Mouse (Mus musculus) midbrain, postnatal 0 days (tissue): ENCODE results near the gene Bzw2. TPM values are rescaled to one million over a fixed set of nuclear protein-coding genes. Genes with fewer than 3 reads are reported as not detected.

Source experiments
- ATAC-seq: fragments of 200-750 bp; cut with Nextera tagmentation; 2 replicates; pipeline ENCODE4 v1.8.0; 2017; ENCODE audit warnings: moderate number of reproducible peaks, mild to moderate bottlenecking, moderate TSS enrichment, moderate library complexity; ENCODE audit not compliant: low FRiP score
- DNase-seq: peaks from one replicate; pipeline ENCODE4 v3.0.0-alpha.2; 2015; ENCODE audit warnings: low spot score
- H3K27ac ChIP-seq: fragments of 300-500 bp; sonication (generic); 2 replicates; pipeline ENCODE4 v1.5.1; 2014; ENCODE audit warnings: low read depth, mild to moderate bottlenecking, low read length, mixed read lengths
- H3K27me3 ChIP-seq: fragments of 300-500 bp; sonication (generic); 2 replicates; pipeline ENCODE4 v1.6.1; 2014; ENCODE audit warnings: low read length, control low read depth, mixed read lengths; ENCODE audit not compliant: insufficient read depth
- H3K36me3 ChIP-seq: fragments of 300-500 bp; sonication (generic); 2 replicates; pipeline ENCODE4 v1.6.1; 2014; ENCODE audit warnings: low read length, control low read depth, mixed read lengths; ENCODE audit not compliant: insufficient read depth
- H3K4me1 ChIP-seq: fragments of 300-500 bp; sonication (generic); 2 replicates; pipeline ENCODE4 v1.6.1; 2014; ENCODE audit warnings: mild to moderate bottlenecking, control low read depth, antibody characterized with exemption, low read length, mixed read lengths; ENCODE audit not compliant: insufficient read depth
- H3K4me2 ChIP-seq: fragments of 300-500 bp; sonication (generic); 2 replicates; pipeline ENCODE4 v1.6.1; 2014; ENCODE audit warnings: low read depth, mild to moderate bottlenecking, low read length, mixed read lengths; ENCODE audit not compliant: poor library complexity, severe bottlenecking
- H3K4me3 ChIP-seq: fragments of 300-500 bp; sonication (generic); 2 replicates; pipeline ENCODE4 v1.5.1; 2014; ENCODE audit warnings: low read depth, mild to moderate bottlenecking, low read length, moderate library complexity
- H3K9ac ChIP-seq: fragments of 300-500 bp; sonication (generic); replicated peaks from 2 replicates; pipeline ENCODE4 v1.6.1; 2014; ENCODE audit warnings: mild to moderate bottlenecking, low read length, moderate library complexity, mixed read lengths; ENCODE audit not compliant: poor library complexity, severe bottlenecking
- H3K9me3 ChIP-seq: fragments of 300-500 bp; sonication (generic); 2 replicates; pipeline ENCODE4 v1.6.1; 2016; ENCODE audit warnings: low read length, control low read depth
- CTCF ChIP-seq: IDR thresholded peaks from 2 replicates; pipeline ENCODE4 v1.5.1; 2016; ENCODE audit warnings: antibody characterized with exemption, mild to moderate bottlenecking
- WGBS: fragments of 180-500 bp; shearing (Covaris S2); extraction: QIAGEN DNeasy Blood & Tissue Kit; methylation state at CpG from one replicate; pipeline ENCODE4 v1.1.7; 2014; 5-methylcytosine and 5-hydroxymethylcytosine counted together
- polyA plus RNA-seq: library from polyadenylated mRNA; unstranded; fragments of >200 nt; fragmentation: Nextera tagmentation; extraction: Ambion mirVana; gene quantifications from 2 replicates; pipeline ENCODE4 v1.2.1, GENCODE M21; 2015
- total RNA-seq: library from RNA; depleted of rRNA; stranded (reverse); fragments of >200 nt; gene quantifications from 2 replicates; pipeline ENCODE4 v1.2.3, GENCODE M21; 2014

Gene Bzw2
- total and polyA plus RNA-seq, 2 experiments from 2014 or later, result 213 to 301 TPM

- no peak overlapping the region for H3K4me2 ChIP-seq
- WGBS, result 88% methylated on average over 6 of the region's 6 CpGs
- no peaks in the 10 kb centered on the region for H3K9me3 ChIP-seq
- H3K4me3 ChIP-seq, result no peak overlapping the region
- ATAC-seq, result no peak
- H3K4me1 ChIP-seq, result no peaks in the 10 kb centered on the region
- H3K27ac ChIP-seq, result no peak overlapping the region
- H3K36me3 ChIP-seq, result peaks cover 59% of the 10 kb centered on the region
- no peaks in the 10 kb centered on the region for H3K27me3 ChIP-seq
- TF ChIP-seq CTCF, result no peak
- no peak overlapping the region for H3K9ac ChIP-seq
- no peak for DNase-seq
Observed at GRCm38 (mm10) chr12:36187081-36187480, 29.2 kb upstream of the Bzw2 start.

- H3K4me2 ChIP-seq, result no peak overlapping the region
- no peaks in the 10 kb centered on the region for H3K4me1 ChIP-seq
- no peak for TF ChIP-seq CTCF
- no peak overlapping the region for H3K4me3 ChIP-seq
- ATAC-seq, result no peak
- 83% methylated on average over 6 of the region's 6 CpGs for WGBS
- H3K9me3 ChIP-seq, result no peaks in the 10 kb centered on the region
- DNase-seq, result no peak
- H3K27ac ChIP-seq, result no peak overlapping the region
- no peaks in the 10 kb centered on the region for H3K27me3 ChIP-seq
- H3K9ac ChIP-seq, result no peak overlapping the region
- peaks cover 45% of the 10 kb centered on the region for H3K36me3 ChIP-seq
Observed at GRCm38 (mm10) chr12:36182570-36182969, 24.7 kb upstream of the Bzw2 start.

- ATAC-seq (no peak), DNase-seq (no peak)
- H3K27ac ChIP-seq, result no peak overlapping the region
- no peaks in the 10 kb centered on the region for H3K27me3 ChIP-seq
- no peak overlapping the region for H3K4me2 ChIP-seq
- peaks cover 47% of the 10 kb centered on the region for H3K36me3 ChIP-seq
- WGBS, result 95% methylated on average over 5 of the region's 5 CpGs
- no peaks in the 10 kb centered on the region for H3K4me1 ChIP-seq
- TF ChIP-seq CTCF, result no peak
- H3K9ac ChIP-seq, result no peak overlapping the region
- no peaks in the 10 kb centered on the region for H3K9me3 ChIP-seq
- no peak overlapping the region for H3K4me3 ChIP-seq
Observed at GRCm38 (mm10) chr12:36177227-36177626, 19.3 kb upstream of the Bzw2 start.

- Histone ChIP-seq H3K9me3 (no peaks in the 10 kb centered on the region), H3K4me1 (no peaks in the 10 kb centered on the region), H3K4me2 (no peak overlapping the region), H3K27ac (no peak overlapping the region), H3K36me3 (peaks cover 5% of the 10 kb centered on the region), H3K9ac (no peak overlapping the region), H3K4me3 (no peak overlapping the region), H3K27me3 (no peaks in the 10 kb centered on the region)
- 60% methylated on average over 1 of the region's 1 CpGs for WGBS
- TF ChIP-seq CTCF, result no peak
- DNase-seq (no peak), ATAC-seq (no peak)
Observed at GRCm38 (mm10) chr12:36165299-36165698, 7.4 kb upstream of the Bzw2 start.

GRCm38 (mm10) chr12:36164126-36164791 is 6.4 kb upstream of the Bzw2 start:
- ATAC-seq (no peak), DNase-seq (no peak)
- H3K4me1 ChIP-seq, result no peaks in the 10 kb centered on the region
- no peaks in the 10 kb centered on the region for H3K27me3 ChIP-seq
- H3K9ac ChIP-seq, result no peak overlapping the region
- H3K9me3 ChIP-seq, result no peaks in the 10 kb centered on the region
- no peak overlapping the region for H3K27ac ChIP-seq
- no peak overlapping the region for H3K4me3 ChIP-seq
- no peak overlapping the region for H3K4me2 ChIP-seq
- no peaks in the 10 kb centered on the region for H3K36me3 ChIP-seq
- no peak for TF ChIP-seq CTCF
- WGBS, result 87% methylated on average over 7 of the region's 7 CpGs

GRCm38 (mm10) chr12:36157304-36157637 is 609 bp downstream of the Bzw2 start:
- DNase-seq (no peak), ATAC-seq (peak; percentile 36)
- H3K27ac ChIP-seq, result peak overlapping the region; percentile 86
- H3K4me3 ChIP-seq, result peak overlapping the region; percentile 95
- no peak for TF ChIP-seq CTCF
- peaks cover 12% of the 10 kb centered on the region for H3K4me1 ChIP-seq
- WGBS, result under 1% methylated on average over 14 of the region's 14 CpGs
- H3K36me3 ChIP-seq, result no peaks in the 10 kb centered on the region
- peak overlapping the region; percentile 91 for H3K9ac ChIP-seq
- H3K9me3 ChIP-seq, result no peaks in the 10 kb centered on the region
- peak overlapping the region; percentile 73 for H3K4me2 ChIP-seq
- H3K27me3 ChIP-seq, result no peaks in the 10 kb centered on the region
